Mouse (Mus musculus): Measurements from ENCODE around the gene March9. TPM values are rescaled to one million over a fixed set of nuclear protein-coding genes. Genes with fewer than 3 reads are reported as not detected.

March9 gene
- polyA plus RNA-seq, 1 experiment from 2014 or later: 3.7 TPM

GRCm38 (mm10) chr10:127059174-127059967, 613 bp downstream of the March9 start:
- Histone ChIP-seq H3K36me3 (ENCODE audit: control insufficient read depth, insufficient read depth, low read length) (peaks cover 13% of the 10 kb centered on the region; the same call in 1 of the 2 replicates), H3K27me3 (ENCODE audit: control insufficient read depth, insufficient read depth, low read length) (no peaks in the 10 kb centered on the region; the same call in 1 of the 2 replicates), H3K9me3 (ENCODE audit: control insufficient read depth, low read length) (no peaks in the 10 kb centered on the region), H3K4me2 (peak overlapping the region; percentile 93), H3K9ac (ENCODE audit: low read length) (peak overlapping the region; percentile 90), H3K4me1 (ENCODE audit: control insufficient read depth, insufficient read depth, low read length) (peaks cover 25% of the 10 kb centered on the region), H3K27ac (ENCODE audit: low read depth, low read length) (peak overlapping the region; percentile 79), H3K4me3 (ENCODE audit: low read depth, low read length) (peak overlapping the region; percentile 78)
- 2% methylated on average over 76 of the region's 92 CpGs for WGBS
- ATAC-seq (ENCODE audit: low FRiP score) (peak; percentile 6), DNase-seq (ENCODE audit: low spot score, missing footprints) (no peak)

GRCm38 (mm10) chr10:127058708-127059107, 1.3 kb downstream of the March9 start:
- Histone ChIP-seq H3K4me1 (ENCODE audit: control insufficient read depth, insufficient read depth, low read length) (peaks cover 25% of the 10 kb centered on the region), H3K9ac (ENCODE audit: low read length) (peak overlapping the region; percentile 90), H3K36me3 (ENCODE audit: control insufficient read depth, insufficient read depth, low read length) (peaks cover 13% of the 10 kb centered on the region; the same call in 1 of the 2 replicates), H3K9me3 (ENCODE audit: control insufficient read depth, low read length) (no peaks in the 10 kb centered on the region), H3K27me3 (ENCODE audit: control insufficient read depth, insufficient read depth, low read length) (no peaks in the 10 kb centered on the region; the same call in 1 of the 2 replicates), H3K4me2 (peak overlapping the region; percentile 93), H3K4me3 (ENCODE audit: low read depth, low read length) (peak overlapping the region; percentile 78), H3K27ac (ENCODE audit: low read depth, low read length) (no peak overlapping the region)
- ATAC-seq (ENCODE audit: low FRiP score): no peak
- no peak for DNase-seq (ENCODE audit: low spot score, missing footprints)
- 9% methylated on average over 8 of the region's 8 CpGs for WGBS

DNA sequence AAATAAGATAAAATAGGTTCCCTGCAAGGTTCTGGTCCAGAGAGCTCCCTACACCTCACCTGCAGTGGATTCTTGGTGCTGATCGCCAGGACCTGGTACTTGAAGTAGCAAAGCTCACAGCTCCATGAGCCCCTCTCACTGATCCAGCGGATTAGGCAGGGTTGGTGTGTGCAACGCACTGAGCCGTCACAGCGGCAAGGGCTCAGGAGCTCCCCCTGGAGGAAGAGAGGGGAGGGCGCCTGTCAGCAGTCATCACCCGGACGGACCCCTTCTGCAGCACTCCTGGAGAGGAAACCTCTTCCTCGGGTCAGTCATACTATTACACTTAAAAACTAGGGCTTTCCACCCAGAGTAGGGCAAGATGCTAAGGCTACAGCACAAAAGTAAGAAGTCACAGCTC, 1.8 kb downstream of the March9 start:
- under 1% methylated on average over 9 of the region's 9 CpGs for WGBS
- ATAC-seq (ENCODE audit: low FRiP score) (peak; percentile 30), DNase-seq (ENCODE audit: low spot score, missing footprints) (peak; percentile 96)
- Histone ChIP-seq H3K36me3 (ENCODE audit: control insufficient read depth, insufficient read depth, low read length) (peaks cover 13% of the 10 kb centered on the region; the same call in 1 of the 2 replicates), H3K9ac (ENCODE audit: low read length) (peak overlapping the region; percentile 90), H3K4me1 (ENCODE audit: control insufficient read depth, insufficient read depth, low read length) (peaks cover 25% of the 10 kb centered on the region), H3K27me3 (ENCODE audit: control insufficient read depth, insufficient read depth, low read length) (no peaks in the 10 kb centered on the region; the same call in 1 of the 2 replicates), H3K27ac (ENCODE audit: low read depth, low read length) (no peak overlapping the region), H3K9me3 (ENCODE audit: control insufficient read depth, low read length) (no peaks in the 10 kb centered on the region), H3K4me3 (ENCODE audit: low read depth, low read length) (peak overlapping the region; percentile 78), H3K4me2 (peak overlapping the region; percentile 93)

DNA sequence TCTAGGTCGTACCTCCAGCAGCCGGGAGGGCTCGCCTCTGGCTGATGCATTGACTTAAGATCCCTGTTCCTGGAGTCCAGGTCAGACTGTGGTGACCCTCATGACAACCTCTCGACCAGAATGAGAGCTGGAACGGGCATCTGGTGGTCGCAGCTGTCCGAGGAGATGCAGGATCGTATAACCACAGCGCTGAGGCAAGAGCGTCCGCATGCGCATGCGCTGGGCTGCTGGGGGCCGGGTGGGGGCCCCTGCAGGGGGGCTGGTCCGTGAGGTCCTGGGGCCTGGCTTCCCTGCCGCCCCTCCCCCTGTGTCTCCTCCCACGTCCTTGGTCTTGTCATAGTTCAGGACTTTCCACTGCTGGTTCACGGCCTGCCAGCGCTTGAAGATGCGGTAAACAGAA, 3.5 kb downstream of the March9 start:
- Histone ChIP-seq H3K27ac (ENCODE audit: low read depth, low read length) (no peak overlapping the region), H3K27me3 (ENCODE audit: control insufficient read depth, insufficient read depth, low read length) (no peaks in the 10 kb centered on the region; the same call in 1 of the 2 replicates), H3K36me3 (ENCODE audit: control insufficient read depth, insufficient read depth, low read length) (peaks cover 13% of the 10 kb centered on the region; the same call in 1 of the 2 replicates), H3K4me3 (ENCODE audit: low read depth, low read length) (no peak overlapping the region), H3K9ac (ENCODE audit: low read length) (no peak overlapping the region), H3K4me1 (ENCODE audit: control insufficient read depth, insufficient read depth, low read length) (peaks cover 21% of the 10 kb centered on the region), H3K4me2 (no peak overlapping the region), H3K9me3 (ENCODE audit: control insufficient read depth, low read length) (no peaks in the 10 kb centered on the region)
- 92% methylated on average over 19 of the region's 20 CpGs for WGBS
- ATAC-seq (ENCODE audit: low FRiP score) (no peak), DNase-seq (ENCODE audit: low spot score, missing footprints) (no peak)

GRCm38 (mm10) chr10:127055406-127055805, 4.6 kb downstream of the March9 start:
- Histone ChIP-seq H3K4me1 (ENCODE audit: control insufficient read depth, insufficient read depth, low read length) (peaks cover 15% of the 10 kb centered on the region), H3K9me3 (ENCODE audit: control insufficient read depth, low read length) (no peaks in the 10 kb centered on the region), H3K36me3 (ENCODE audit: control insufficient read depth, insufficient read depth, low read length) (peaks cover 13% of the 10 kb centered on the region; the same call in 1 of the 2 replicates), H3K9ac (ENCODE audit: low read length) (no peak overlapping the region), H3K4me3 (ENCODE audit: low read depth, low read length) (no peak overlapping the region), H3K27me3 (ENCODE audit: control insufficient read depth, insufficient read depth, low read length) (peaks cover 10% of the 10 kb centered on the region), H3K27ac (ENCODE audit: low read depth, low read length) (no peak overlapping the region), H3K4me2 (no peak overlapping the region)
- ATAC-seq (ENCODE audit: low FRiP score) (no peak), DNase-seq (ENCODE audit: low spot score, missing footprints) (no peak)
- 92% methylated on average over 8 of the region's 8 CpGs for WGBS

DNA sequence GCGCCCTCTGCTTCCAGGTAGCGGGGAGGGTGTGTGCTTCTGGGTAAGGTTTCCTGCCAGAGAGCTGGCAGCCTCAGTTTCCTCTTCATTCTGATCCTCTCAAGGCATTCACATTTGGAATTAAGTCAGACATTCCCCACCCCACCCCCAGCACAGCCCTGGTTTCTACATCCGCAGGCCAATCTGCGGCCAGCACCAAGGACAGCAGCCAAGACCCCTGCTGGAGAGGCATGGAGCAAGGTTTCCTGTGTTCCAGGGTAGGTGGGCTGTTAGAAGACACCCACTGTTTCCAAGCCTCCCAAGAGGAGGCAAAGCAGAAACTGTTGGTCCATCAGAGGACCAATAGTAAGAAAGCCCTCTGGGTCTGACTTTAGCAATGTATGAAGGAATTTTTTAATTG, 5.3 kb downstream of the March9 start:
- Histone ChIP-seq H3K9me3 (ENCODE audit: control insufficient read depth, low read length) (no peaks in the 10 kb centered on the region), H3K4me1 (ENCODE audit: control insufficient read depth, insufficient read depth, low read length) (peaks cover 12% of the 10 kb centered on the region), H3K27me3 (ENCODE audit: control insufficient read depth, insufficient read depth, low read length) (peaks cover 18% of the 10 kb centered on the region), H3K4me3 (ENCODE audit: low read depth, low read length) (no peak overlapping the region), H3K4me2 (no peak overlapping the region), H3K36me3 (ENCODE audit: control insufficient read depth, insufficient read depth, low read length) (peaks cover 13% of the 10 kb centered on the region; the same call in 1 of the 2 replicates), H3K9ac (ENCODE audit: low read length) (no peak overlapping the region), H3K27ac (ENCODE audit: low read depth, low read length) (no peak overlapping the region)
- WGBS: 73% methylated on average over 4 of the region's 4 CpGs
- no peak for DNase-seq (ENCODE audit: low spot score, missing footprints)
- ATAC-seq (ENCODE audit: low FRiP score): no peak

DNA sequence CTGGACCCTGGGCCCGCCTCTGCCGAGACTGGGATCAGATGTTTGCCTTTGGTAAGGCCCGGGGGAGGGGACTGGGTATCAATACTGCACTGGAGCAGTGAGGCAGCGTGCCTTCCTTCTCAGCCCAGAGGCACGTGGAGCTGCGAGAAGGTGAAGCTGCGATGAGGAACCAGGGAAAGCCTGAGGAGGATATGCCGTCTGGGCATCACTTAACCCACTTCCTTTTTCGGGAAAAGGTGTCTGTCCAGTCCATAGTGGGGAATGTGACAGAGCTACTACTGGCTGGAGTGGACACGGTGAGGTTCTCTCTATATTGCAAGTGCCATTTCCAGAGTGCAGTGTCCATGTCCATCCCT, 9.9 kb downstream of the March9 start:
- 22% methylated on average over 10 of the region's 10 CpGs for WGBS

DNA sequence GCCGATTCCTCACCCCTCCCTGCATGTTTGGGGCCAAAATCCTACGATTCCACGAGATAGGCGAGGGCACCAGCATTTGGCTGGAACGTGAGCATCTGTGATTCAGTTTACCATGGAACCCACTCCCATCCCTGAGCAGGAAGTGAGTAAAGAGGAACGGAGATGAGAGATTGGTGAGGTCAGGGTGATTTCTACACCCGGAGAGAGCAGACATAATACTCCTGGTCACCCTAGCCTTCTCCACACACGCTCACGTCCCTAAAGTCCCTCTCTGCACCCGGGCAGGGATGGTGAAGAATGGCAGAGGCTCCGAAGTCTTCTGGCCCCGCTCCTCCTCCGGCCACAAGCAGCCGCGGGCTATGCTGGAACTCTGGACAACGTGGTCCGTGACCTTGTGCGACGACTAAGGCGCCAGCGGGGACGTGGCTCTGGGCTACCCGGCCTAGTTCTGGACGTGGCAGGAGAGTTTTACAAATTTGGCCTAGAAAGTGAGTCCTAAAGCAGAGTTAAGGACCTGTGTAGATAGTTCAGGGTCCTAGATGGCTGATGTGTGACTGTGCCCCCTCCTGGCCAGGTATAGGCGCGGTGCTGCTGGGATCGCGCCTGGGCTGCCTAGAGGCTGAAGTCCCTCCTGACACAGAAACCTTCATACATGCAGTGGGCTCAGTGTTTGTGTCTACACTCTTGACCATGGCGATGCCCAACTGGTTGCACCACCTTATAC, 10.4 kb downstream of the March9 start:
- H3K9ac ChIP-seq (ENCODE audit: low read length): no peak overlapping the region
- ATAC-seq (ENCODE audit: low FRiP score) (no peak; the same call in 1 of the 2 replicates), DNase-seq (ENCODE audit: low spot score, missing footprints) (no peak)
- H3K36me3 ChIP-seq (ENCODE audit: control insufficient read depth, insufficient read depth, low read length): 0 out of 2 replicates have a peak, but pooled peaks cover 2% of the 10 kb centered on the region
- WGBS: 4% methylated on average over 29 of the region's 29 CpGs
- H3K4me3 ChIP-seq (ENCODE audit: low read depth, low read length): peak overlapping the region; percentile 0
- H3K4me1 ChIP-seq (ENCODE audit: control insufficient read depth, insufficient read depth, low read length): peaks cover 7% of the 10 kb centered on the region
- H3K27ac ChIP-seq (ENCODE audit: low read depth, low read length): no peak overlapping the region
- H3K4me2 ChIP-seq: no peak overlapping the region; the same call in 1 of the 2 replicates
- no peaks in the 10 kb centered on the region for H3K9me3 ChIP-seq (ENCODE audit: control insufficient read depth, low read length)
- peaks cover 39% of the 10 kb centered on the region for H3K27me3 ChIP-seq (ENCODE audit: control insufficient read depth, insufficient read depth, low read length)

More for the DNA sequence above, 9.9 kb downstream of the March9 start:
- Histone ChIP-seq H3K4me1 (ENCODE audit: control insufficient read depth, insufficient read depth, low read length) (peaks cover 7% of the 10 kb centered on the region), H3K4me3 (ENCODE audit: low read depth, low read length) (no peak overlapping the region), H3K9me3 (ENCODE audit: control insufficient read depth, low read length) (no peaks in the 10 kb centered on the region), H3K27me3 (ENCODE audit: control insufficient read depth, insufficient read depth, low read length) (peaks cover 39% of the 10 kb centered on the region), H3K9ac (ENCODE audit: low read length) (no peak overlapping the region), H3K36me3 (ENCODE audit: control insufficient read depth, insufficient read depth, low read length) (0 out of 2 replicates have a peak, but pooled peaks cover 2% of the 10 kb centered on the region), H3K27ac (ENCODE audit: low read depth, low read length) (no peak overlapping the region), H3K4me2 (no peak overlapping the region)
- ATAC-seq (ENCODE audit: low FRiP score) (no peak), DNase-seq (ENCODE audit: low spot score, missing footprints) (no peak)
